Comparison of ENCODE assay signal across 10 mouse cellular contexts in the genomic region with DNA sequence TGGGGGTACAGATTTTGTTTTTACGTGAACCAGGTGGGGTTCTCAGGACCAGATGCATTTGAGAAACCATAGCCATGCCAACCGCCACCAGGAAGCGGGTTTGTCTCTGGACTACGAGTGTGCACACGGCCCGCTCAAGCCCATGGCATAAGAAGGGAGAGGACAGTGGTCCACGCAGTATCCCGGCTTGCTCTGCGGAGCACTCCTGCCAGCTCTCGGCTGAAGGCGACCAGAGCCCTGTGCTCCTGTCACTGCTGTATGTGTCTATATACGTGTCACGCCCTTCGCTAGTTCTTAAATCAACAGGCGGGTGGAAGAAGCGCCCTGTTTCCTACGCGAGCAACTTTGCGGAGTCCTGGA. TPM values are rescaled to one million over a fixed set of nuclear protein-coding genes. Genes with fewer than 3 reads are reported as not detected.
DNase-seq lines count a peak whose midpoint lies in the region; ATAC-seq and TF ChIP-seq lines count a peak whose summit lies in the region.
"Had no signal": no experiment of that assay in that cellular context is flagged by ENCODE, and none has a peak within 500 bp of the region (broad histone marks: within the 10 kb centered on the region; RNA-seq: fewer than 3 reads in every experiment).

No protein-coding gene starts in this region.

- WGBS in forebrain, embryonic 14.5 days, result 4% methylated on average over 19 of the region's 19 CpGs
- WGBS in liver, embryonic 14.5 days (ENCODE audit: insufficient replicate concordance), result 6% methylated on average over 19 of the region's 19 CpGs

- peak; percentile 44; the same call in 1 of the 2 replicates for ATAC-seq in forebrain, embryonic 14.5 days
- ATAC-seq in liver, embryonic 14.5 days (ENCODE audit: insufficient read depth), result no peak

- H3K27me3 ChIP-seq in E14TG2a.4 (ENCODE audit: insufficient read depth, low read length), result peaks cover 43% of the 10 kb centered on the region
- H3K27me3 ChIP-seq in forebrain, embryonic 14.5 days (replicated peaks; ENCODE audit: control insufficient read depth, insufficient read depth, low read length), result peaks cover 26% of the 10 kb centered on the region
- peaks cover 34% of the 10 kb centered on the region for H3K27me3 ChIP-seq in liver, embryonic 14.5 days (ENCODE audit: control insufficient read depth, insufficient read depth, low read length)

- H3K9ac ChIP-seq in forebrain, embryonic 14.5 days (ENCODE audit: low read length), result peak overlapping the region; percentile 50
- H3K9ac ChIP-seq in liver, embryonic 14.5 days (replicated peaks), result no peak overlapping the region

- H3K36me3 ChIP-seq in E14TG2a.4 (ENCODE audit: insufficient read depth, low read length), result no peaks in the 10 kb centered on the region
- no peaks in the 10 kb centered on the region for H3K36me3 ChIP-seq in forebrain, embryonic 14.5 days (ENCODE audit: control insufficient read depth, insufficient read depth, low read length)
- no peaks in the 10 kb centered on the region for H3K36me3 ChIP-seq in liver, embryonic 14.5 days (replicated peaks; ENCODE audit: control insufficient read depth, insufficient read depth, low read depth)

- H3K4me3 ChIP-seq in gastrocnemius, adult 2 months, result peak overlapping the region; percentile 66
- peak overlapping the region; percentile 87 for H3K4me3 ChIP-seq in E14TG2a.4 (replicated peaks; ENCODE audit: low read length)
- H3K4me3 ChIP-seq in forebrain, embryonic 14.5 days (ENCODE audit: low read depth, low read length), result peak overlapping the region; percentile 42
- H3K4me3 ChIP-seq in liver, embryonic 14.5 days (ENCODE audit: insufficient read depth in 1 of 2, low read depth in 2 of 2, low read length in 2 of 2), result no peak overlapping the region; a peak in 1 of 4 replicates

- no peak overlapping the region for H3K27ac ChIP-seq in gastrocnemius, adult 2 months
- no peak overlapping the region for H3K27ac ChIP-seq in forebrain, embryonic 14.5 days (ENCODE audit: low read depth, low read length)
- no peak overlapping the region for H3K27ac ChIP-seq in liver, embryonic 14.5 days

- DNase-seq in gastrocnemius, adult 2 months, result no peak
- DNase-seq in gastrocnemius, adult 8-10 months (ENCODE audit: low spot score in 2 of 2), result no peak
- peak; percentile 29 for DNase-seq in forebrain, embryonic 14.5 days (ENCODE audit: low spot score)
- DNase-seq in liver, embryonic 14.5 days (ENCODE audit: low read depth in 3 of 3, low spot score in 3 of 3), result no peak
- DNase-seq in ovary, adult 18-20 months (ENCODE audit: low spot score), result no peak
- no peak for DNase-seq in layer of hippocampus, postnatal 25 days (ENCODE audit: extremely low spot score in 1 of 2, low spot score in 1 of 2)
- DNase-seq in kidney, postnatal 14 days, result no peak
- DNase-seq: B cell, adult 2 months; thymus, adult 18-20 months had no signal

- intact Hi-C loops in gastrocnemius, adult 2 months (cut with DNase I), result no loop called here

- TF ChIP-seq EP300 in liver, embryonic 14.5 days (IDR thresholded peaks at IDR 0.05; ENCODE audit: low read depth), result no peak

- H3K4me2 ChIP-seq in forebrain, embryonic 14.5 days (ENCODE audit: low read length), result peak overlapping the region; percentile 96
- H3K4me2 ChIP-seq in liver, embryonic 14.5 days (ENCODE audit: low read depth), result peak overlapping the region; percentile 25

- TF ChIP-seq CTCF in gastrocnemius, adult 2 months (IDR thresholded peaks at IDR 0.05), result no peak
- TF ChIP-seq CTCF in E14TG2a.4 (conservative IDR thresholded peaks at IDR 0.05; ENCODE audit: low read length), result no peak
- TF ChIP-seq CTCF in liver, embryonic 14.5 days (IDR thresholded peaks at IDR 0.05; ENCODE audit: low read depth), result no peak

- H3K4me1 ChIP-seq in E14TG2a.4 (replicated peaks; ENCODE audit: low read depth, low read length), result peaks cover 39% of the 10 kb centered on the region
- peaks cover 10% of the 10 kb centered on the region; the same call in 1 of the 2 replicates for H3K4me1 ChIP-seq in forebrain, embryonic 14.5 days (ENCODE audit: control insufficient read depth, insufficient read depth, low read length)
- H3K4me1 ChIP-seq in liver, embryonic 14.5 days (replicated peaks; ENCODE audit: control insufficient read depth in 2 of 2, insufficient read depth in 2 of 2, low read length in 1 of 2), result no peaks in the 10 kb centered on the region

- no peaks in the 10 kb centered on the region for H3K9me3 ChIP-seq in E14TG2a.4 (ENCODE audit: low read length)
- no peaks in the 10 kb centered on the region for H3K9me3 ChIP-seq in forebrain, embryonic 14.5 days (replicated peaks; ENCODE audit: control insufficient read depth, low read length)
- no peaks in the 10 kb centered on the region for H3K9me3 ChIP-seq in liver, embryonic 14.5 days (ENCODE audit: control insufficient read depth, low read length)

RNA-seq across cellular contexts. Expression of a gene that starts 0.8 kb away (rescaled TPM):
- total RNA-seq in gastrocnemius, adult 2 months (2021), result not detected
- not detected for total RNA-seq in gastrocnemius, adult 8-10 months (2022)
- polyA plus RNA-seq in forebrain, embryonic 14.5 days (2014; fragmentation: Nextera tagmentation; extraction: Ambion mirVana), result 0.52 and 0.58 TPM in 2 replicates
- 0.01 TPM in 2 replicates for polyA plus RNA-seq in liver, embryonic 14.5 days (2012; rRNA removed)
- polyA plus RNA-seq in liver, embryonic 14.5 days (2014; fragmentation: Nextera tagmentation; extraction: Ambion mirVana), result not detected in 2 replicates
- 1 to 10 TPM; 1.8 to 2.2 TPM for total RNA-seq in layer of hippocampus, postnatal 25 days (2021)

Comparison
In these comparisons a context has a peak if more than half of its experiments do, and no peak if none do; other contexts are left out.
1. H3K4me3 ChIP-seq: peak in gastrocnemius, adult 2 months (single experiment), E14TG2a.4 (single experiment) and forebrain, embryonic 14.5 days (single experiment); none in liver, embryonic 14.5 days (0 of 2).